Mouse (Mus musculus): ENCODE measurements around the gene Khnyn. TPM values are rescaled to one million over a fixed set of nuclear protein-coding genes. Genes with fewer than 3 reads are reported as not detected.

The Khnyn gene
- polyA plus RNA-seq, 1 experiment = 32.7 TPM

DNA sequence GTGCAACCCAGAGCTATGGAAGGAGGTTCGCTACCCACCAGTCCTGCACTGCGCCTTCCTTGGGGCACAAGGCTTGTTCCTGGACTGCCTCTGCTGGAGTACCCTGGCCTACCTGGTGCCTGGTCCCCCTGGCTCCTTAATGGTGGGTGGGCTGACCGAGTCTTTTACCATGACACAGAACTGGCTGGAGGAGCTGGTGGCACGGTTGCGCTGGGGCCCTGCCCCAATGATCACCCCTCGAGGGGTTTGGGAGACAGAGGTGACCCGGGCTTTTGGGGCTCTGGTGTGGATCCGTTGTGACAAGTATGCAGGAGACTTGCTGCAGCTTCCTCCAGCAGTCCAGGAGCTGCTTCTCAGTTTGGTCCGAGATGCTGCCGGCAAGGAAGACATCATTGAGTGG lies 21.8 kb upstream of the Khnyn start:
- WGBS = 94% methylated on average over 10 of the region's 10 CpGs
- TF ChIP-seq CTCF (IDR thresholded peaks at IDR 0.05; ENCODE audit: extremely low read depth, insufficient read length, insufficient replicate concordance, low read depth, low read length) (no peak), POLR2A (IDR thresholded peaks at IDR 0.05; ENCODE audit: low read depth, low read length) (no peak)

DNA sequence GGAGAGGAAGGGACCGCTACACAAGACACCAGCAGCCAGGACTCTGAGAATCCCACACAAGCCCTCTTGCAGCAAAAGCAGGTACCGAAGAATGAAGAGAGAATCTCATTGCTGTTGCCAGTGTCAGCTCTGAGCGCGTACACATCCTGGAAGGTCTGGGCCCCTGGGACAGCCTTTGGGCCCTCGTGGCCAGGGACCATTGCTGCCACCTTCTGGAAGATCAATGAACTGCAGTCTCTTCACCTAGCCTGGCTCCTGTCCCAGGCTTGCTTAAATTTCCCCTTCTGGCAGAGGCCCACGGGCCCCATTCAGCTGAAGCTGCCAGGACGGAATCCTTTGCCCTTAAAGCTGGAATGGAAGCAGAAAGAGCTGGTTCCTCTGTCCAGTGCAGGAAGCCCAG lies 21.0 kb upstream of the Khnyn start:
- H3K36me3 ChIP-seq (ENCODE audit: control insufficient read depth, insufficient read depth, low read length) = no peaks in the 10 kb centered on the region
- H3K27me3 ChIP-seq (ENCODE audit: control insufficient read depth, insufficient read depth, low read length) = no peaks in the 10 kb centered on the region
- H3K4me3 ChIP-seq (ENCODE audit: low read depth, low read length) = no peak overlapping the region
- no peaks in the 10 kb centered on the region for H3K4me1 ChIP-seq (ENCODE audit: control insufficient read depth, insufficient read depth, insufficient read length, low read length)
- WGBS = 29% methylated on average over 7 of the region's 7 CpGs
- peak; percentile 92 for TF ChIP-seq CTCF (IDR thresholded peaks at IDR 0.05; ENCODE audit: extremely low read depth, insufficient read length, insufficient replicate concordance, low read depth, low read length)
- no peak for TF ChIP-seq POLR2A (IDR thresholded peaks at IDR 0.05; ENCODE audit: low read depth, low read length)
- H3K27ac ChIP-seq (ENCODE audit: insufficient read depth, low read depth, low read length) = no peak overlapping the region

More for the DNA sequence above, 21.8 kb upstream of the Khnyn start:
- H3K4me3 ChIP-seq (ENCODE audit: low read depth, low read length) = no peak overlapping the region
- no peaks in the 10 kb centered on the region for H3K4me1 ChIP-seq (ENCODE audit: control insufficient read depth, insufficient read depth, insufficient read length, low read length)
- H3K27ac ChIP-seq (ENCODE audit: insufficient read depth, low read depth, low read length) = no peak overlapping the region
- no peaks in the 10 kb centered on the region for H3K36me3 ChIP-seq (ENCODE audit: control insufficient read depth, insufficient read depth, low read length)
- no peaks in the 10 kb centered on the region for H3K27me3 ChIP-seq (ENCODE audit: control insufficient read depth, insufficient read depth, low read length)

DNA sequence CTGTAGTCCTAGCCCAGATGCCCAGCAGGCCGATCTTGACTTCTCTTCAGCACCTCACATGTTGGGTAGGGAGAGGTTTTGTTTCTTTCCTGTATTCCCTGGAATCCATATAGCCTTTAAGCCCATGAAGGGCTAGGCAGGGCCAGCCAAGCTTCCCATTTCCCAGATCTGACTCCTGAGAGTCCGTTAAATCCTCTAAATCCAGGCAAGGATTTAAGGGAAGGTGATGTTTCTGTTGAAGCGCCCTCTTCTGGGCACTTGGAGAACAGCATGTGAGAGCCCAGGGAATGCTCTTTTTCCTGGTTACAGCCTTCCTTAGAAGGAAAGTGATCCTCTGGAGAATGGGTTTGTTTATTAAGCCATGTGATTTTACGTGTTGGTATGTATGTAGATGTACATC lies 17.8 kb upstream of the Khnyn start:
- H3K36me3 ChIP-seq (ENCODE audit: control insufficient read depth, insufficient read depth, low read length) = no peaks in the 10 kb centered on the region

DNA sequence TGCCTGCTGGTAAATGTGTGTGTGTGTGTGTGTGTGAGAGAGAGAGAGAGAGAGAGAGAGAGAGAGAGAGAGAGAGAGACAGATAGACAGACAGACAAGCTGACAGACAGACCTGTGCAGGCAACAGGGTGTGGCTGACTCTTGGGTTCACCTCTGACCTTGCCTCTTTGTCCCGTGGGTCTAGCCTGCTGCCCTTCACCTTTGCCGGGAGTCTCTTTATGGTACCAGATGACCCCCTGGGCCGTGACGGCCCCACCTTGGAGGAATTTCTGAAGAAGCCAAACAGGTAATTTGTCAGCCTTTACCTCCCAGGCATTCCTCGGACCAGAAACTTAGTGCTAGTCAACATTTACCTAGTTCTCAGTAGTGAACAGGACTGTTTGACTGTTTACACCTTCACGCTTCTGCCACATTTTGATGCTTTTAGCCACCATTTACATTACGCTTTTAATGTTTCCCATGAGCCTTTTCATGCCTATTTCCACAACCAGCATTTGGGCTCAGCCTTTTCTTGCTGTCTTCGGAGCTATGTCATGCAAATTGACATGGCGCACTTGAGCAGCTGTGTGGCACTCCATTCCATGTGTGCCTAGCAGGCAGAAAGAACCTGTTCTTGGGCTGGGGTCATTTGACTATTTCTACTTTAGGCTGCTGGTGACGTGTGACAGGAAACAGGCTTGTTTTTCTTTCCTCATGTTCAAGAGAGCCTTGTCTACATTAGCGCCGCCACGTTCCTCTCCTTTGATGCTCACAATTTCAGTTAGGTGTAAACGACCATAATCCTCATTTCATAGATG lies 16.3 kb upstream of the Khnyn start:
- TF ChIP-seq POLR2A (IDR thresholded peaks at IDR 0.05; ENCODE audit: low read depth, low read length) (no peak), CTCF (IDR thresholded peaks at IDR 0.05; ENCODE audit: extremely low read depth, insufficient read length, insufficient replicate concordance, low read depth, low read length) (no peak)
- Histone ChIP-seq H3K4me3 (ENCODE audit: low read depth, low read length) (no peak overlapping the region), H3K36me3 (ENCODE audit: control insufficient read depth, insufficient read depth, low read length) (no peaks in the 10 kb centered on the region), H3K27ac (ENCODE audit: insufficient read depth, low read depth, low read length) (no peak overlapping the region), H3K4me1 (ENCODE audit: control insufficient read depth, insufficient read depth, insufficient read length, low read length) (no peaks in the 10 kb centered on the region), H3K27me3 (ENCODE audit: control insufficient read depth, insufficient read depth, low read length) (no peaks in the 10 kb centered on the region)
- 89% methylated on average over 14 of the region's 14 CpGs for WGBS

More for the DNA sequence above, 17.8 kb upstream of the Khnyn start:
- 33% methylated on average over 4 of the region's 4 CpGs for WGBS
- Histone ChIP-seq H3K27me3 (ENCODE audit: control insufficient read depth, insufficient read depth, low read length) (no peaks in the 10 kb centered on the region), H3K27ac (ENCODE audit: insufficient read depth, low read depth, low read length) (no peak overlapping the region), H3K4me3 (ENCODE audit: low read depth, low read length) (no peak overlapping the region), H3K4me1 (ENCODE audit: control insufficient read depth, insufficient read depth, insufficient read length, low read length) (no peaks in the 10 kb centered on the region)
- TF ChIP-seq POLR2A (IDR thresholded peaks at IDR 0.05; ENCODE audit: low read depth, low read length) (no peak), CTCF (IDR thresholded peaks at IDR 0.05; ENCODE audit: extremely low read depth, insufficient read length, insufficient replicate concordance, low read depth, low read length) (peak; percentile 61; the same call in 1 of the 2 replicates)

DNA sequence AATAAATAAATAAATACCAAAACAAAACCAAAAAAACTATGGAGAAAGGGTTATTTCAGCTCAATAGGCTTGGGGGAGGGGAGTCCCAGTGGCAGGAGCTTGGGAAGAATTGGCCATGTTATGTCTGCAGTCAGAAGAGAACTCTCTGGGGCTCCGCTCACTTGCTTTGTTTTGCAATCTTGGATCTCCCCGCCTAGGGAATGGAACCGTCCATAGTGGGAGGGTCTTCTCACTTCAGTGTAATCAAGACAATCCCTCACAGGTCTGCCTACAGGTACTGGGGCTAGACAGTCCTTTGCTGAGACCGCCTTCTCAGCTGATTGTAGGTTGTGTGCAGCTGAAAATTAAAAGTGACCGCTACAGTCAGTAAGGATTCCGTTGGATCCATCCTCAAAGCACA lies 15.2 kb upstream of the Khnyn start:
- TF ChIP-seq CTCF (IDR thresholded peaks at IDR 0.05; ENCODE audit: extremely low read depth, insufficient read length, insufficient replicate concordance, low read depth, low read length) = no peak
- TF ChIP-seq POLR2A (IDR thresholded peaks at IDR 0.05; ENCODE audit: low read depth, low read length) = no peak
- Histone ChIP-seq H3K4me1 (ENCODE audit: control insufficient read depth, insufficient read depth, insufficient read length, low read length) (peaks cover 1% of the 10 kb centered on the region; the same call in 1 of the 2 replicates), H3K36me3 (ENCODE audit: control insufficient read depth, insufficient read depth, low read length) (no peaks in the 10 kb centered on the region), H3K4me3 (ENCODE audit: low read depth, low read length) (no peak overlapping the region), H3K27ac (ENCODE audit: insufficient read depth, low read depth, low read length) (no peak overlapping the region), H3K27me3 (ENCODE audit: control insufficient read depth, insufficient read depth, low read length) (no peaks in the 10 kb centered on the region)
- 94% methylated on average over 6 of the region's 6 CpGs for WGBS

DNA sequence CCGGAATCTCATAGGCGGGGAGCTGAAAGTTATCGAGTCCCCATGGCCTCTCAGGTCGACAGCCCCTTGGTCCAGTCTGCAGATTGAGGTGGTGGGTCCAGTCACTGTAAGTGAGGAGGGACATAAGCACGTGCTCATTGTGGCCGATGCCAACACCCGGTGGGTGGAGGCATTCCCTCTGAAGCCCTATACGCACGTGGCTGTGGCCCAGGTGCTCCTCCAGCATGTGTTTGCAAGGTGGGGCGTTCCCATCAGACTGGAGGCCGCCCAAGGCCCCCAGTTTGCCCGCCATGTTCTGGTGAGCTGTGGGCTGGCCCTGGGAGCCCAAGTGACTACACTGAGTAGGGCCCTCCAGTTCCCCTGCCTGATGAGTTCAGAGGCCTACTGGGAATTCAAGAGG lies 12.7 kb upstream of the Khnyn start:
- H3K27ac ChIP-seq (ENCODE audit: insufficient read depth, low read depth, low read length) = no peak overlapping the region
- 83% methylated on average over 12 of the region's 12 CpGs for WGBS
- no peaks in the 10 kb centered on the region for H3K27me3 ChIP-seq (ENCODE audit: control insufficient read depth, insufficient read depth, low read length)
- peaks cover 1% of the 10 kb centered on the region; the same call in 1 of the 2 replicates for H3K4me1 ChIP-seq (ENCODE audit: control insufficient read depth, insufficient read depth, insufficient read length, low read length)
- TF ChIP-seq CTCF (IDR thresholded peaks at IDR 0.05; ENCODE audit: extremely low read depth, insufficient read length, insufficient replicate concordance, low read depth, low read length) (no peak), POLR2A (IDR thresholded peaks at IDR 0.05; ENCODE audit: low read depth, low read length) (no peak)
- H3K4me3 ChIP-seq (ENCODE audit: low read depth, low read length) = no peak overlapping the region
- H3K36me3 ChIP-seq (ENCODE audit: control insufficient read depth, insufficient read depth, low read length) = no peaks in the 10 kb centered on the region

DNA sequence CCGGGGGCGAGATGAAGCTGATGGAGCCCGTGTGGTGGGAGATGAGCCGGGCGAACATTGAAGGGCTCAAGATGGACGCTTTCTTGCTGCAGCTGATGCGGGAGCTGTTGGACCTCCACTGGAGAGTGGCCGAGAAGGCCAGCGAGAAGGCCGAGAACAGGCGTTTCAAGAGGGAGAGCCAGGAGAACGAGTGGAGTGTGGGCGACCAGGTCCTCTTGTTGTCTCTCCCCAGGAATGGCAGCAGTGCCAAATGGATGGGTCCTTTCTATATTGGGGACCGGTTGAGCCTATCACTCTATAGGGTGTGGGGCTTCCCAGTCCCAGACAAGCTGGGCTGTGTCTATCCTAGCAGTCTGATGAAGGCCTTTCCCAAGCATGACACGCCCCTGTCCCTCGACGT lies 12.2 kb upstream of the Khnyn start:
- 84% methylated on average over 17 of the region's 17 CpGs for WGBS

More for the DNA sequence above, 12.2 kb upstream of the Khnyn start:
- H3K4me1 ChIP-seq (ENCODE audit: control insufficient read depth, insufficient read depth, insufficient read length, low read length) = peaks cover 1% of the 10 kb centered on the region; the same call in 1 of the 2 replicates
- no peaks in the 10 kb centered on the region for H3K36me3 ChIP-seq (ENCODE audit: control insufficient read depth, insufficient read depth, low read length)
- no peak for TF ChIP-seq POLR2A (IDR thresholded peaks at IDR 0.05; ENCODE audit: low read depth, low read length)
- no peak for TF ChIP-seq CTCF (IDR thresholded peaks at IDR 0.05; ENCODE audit: extremely low read depth, insufficient read length, insufficient replicate concordance, low read depth, low read length)
- H3K4me3 ChIP-seq (ENCODE audit: low read depth, low read length) = no peak overlapping the region
- no peak overlapping the region for H3K27ac ChIP-seq (ENCODE audit: insufficient read depth, low read depth, low read length)
- H3K27me3 ChIP-seq (ENCODE audit: control insufficient read depth, insufficient read depth, low read length) = no peaks in the 10 kb centered on the region

Measured in small intestine, adult 2 months (tissue).